1 mouse cellular context compared by ENCODE assay signal in the genomic region with DNA sequence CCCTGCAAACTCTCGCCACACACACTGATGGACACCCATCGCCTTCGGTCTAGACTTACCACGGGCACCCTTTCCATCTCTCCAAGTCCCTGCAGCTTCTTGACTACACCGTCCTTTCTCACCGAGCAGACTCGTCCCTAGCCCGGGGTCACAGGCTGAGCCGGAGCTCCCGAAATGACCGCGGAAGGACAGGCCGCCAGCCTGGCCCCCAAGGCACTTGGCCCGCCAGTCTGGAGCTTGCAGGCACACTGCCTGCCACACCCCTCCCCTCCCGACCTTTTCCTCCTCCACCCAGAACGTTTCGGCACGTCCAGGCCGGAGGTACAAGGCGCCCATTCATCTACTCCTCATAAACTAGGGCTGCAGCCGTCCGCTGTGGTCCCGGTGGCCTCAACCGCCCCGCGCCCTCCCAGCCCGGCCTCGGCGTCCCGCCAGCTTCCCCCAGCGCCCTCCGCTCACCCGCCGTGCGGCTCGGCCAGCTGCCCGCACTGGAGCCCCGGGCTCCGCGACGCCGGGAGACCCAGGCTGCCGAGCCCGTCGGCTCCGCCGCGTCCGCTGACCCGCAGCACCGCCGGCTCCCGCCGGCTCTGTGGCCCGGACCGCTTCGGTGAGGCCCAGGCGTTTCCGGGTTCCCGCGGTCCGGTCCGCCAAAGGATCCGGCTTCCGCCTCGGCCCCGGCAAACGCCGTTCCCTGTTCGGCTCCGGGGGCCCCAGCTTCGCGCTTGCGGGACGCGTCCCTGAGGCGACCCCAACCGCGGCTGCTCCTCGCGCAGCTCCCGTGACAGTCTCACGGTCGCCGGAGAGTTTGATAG.
TF ChIP-seq lines count a peak whose summit lies in the region.

No protein-coding gene starts in this region.

TF ChIP-seq in CH12.LX, 34 proteins besides CTCF, POLR2A, EP300 and RAD21 (continued from another document):
- TF ChIP-seq ZC3H11A (IDR thresholded peaks at IDR 0.05; ENCODE audit: low read depth, low read length): no peak
- 0 out of 2 replicates have a peak, but pooled peaks have one; percentile 7 for TF ChIP-seq ETS1 (conservative IDR thresholded peaks at IDR 0.05; ENCODE audit: low read depth, low read length)
- peak; percentile 77 for TF ChIP-seq MXI1 (IDR thresholded peaks at IDR 0.05; ENCODE audit: low read depth, low read length)
- no peak for TF ChIP-seq MAX (IDR thresholded peaks at IDR 0.05; ENCODE audit: low read length)
- peak; percentile 76; the same call in 1 of the 2 replicates for TF ChIP-seq KAT2A (IDR thresholded peaks at IDR 0.05; ENCODE audit: insufficient replicate concordance, low read length)
- TF ChIP-seq POLR2AphosphoS2 (IDR thresholded peaks at IDR 0.05; ENCODE audit: low read depth, low read length): no peak
- no peak for TF ChIP-seq USF2 (conservative IDR thresholded peaks at IDR 0.05; ENCODE audit: low read depth, low read length)
- no peak for TF ChIP-seq MAFK (IDR thresholded peaks at IDR 0.05; ENCODE audit: insufficient replicate concordance, low read length)
- TF ChIP-seq HCFC1 (IDR thresholded peaks at IDR 0.05; ENCODE audit: low read depth, low read length): peak; percentile 88
- no peak for TF ChIP-seq E2F4 (IDR thresholded peaks at IDR 0.05; ENCODE audit: insufficient replicate concordance, low read depth, low read length)
- no peak for TF ChIP-seq RCOR1 (conservative IDR thresholded peaks at IDR 0.05; ENCODE audit: low read depth, low read length)
- TF ChIP-seq CHD2 (IDR thresholded peaks at IDR 0.05; ENCODE audit: low read length): no peak
- TF ChIP-seq ELF1 (IDR thresholded peaks at IDR 0.05; ENCODE audit: low read depth, low read length): peak; percentile 97
- no peak for TF ChIP-seq ZKSCAN1 (IDR thresholded peaks at IDR 0.05; ENCODE audit: borderline replicate concordance, low read depth, low read length)
- TF ChIP-seq JUN (IDR thresholded peaks at IDR 0.05; ENCODE audit: insufficient read depth, low read depth, low read length): no peak
- no peak for TF ChIP-seq PAX5 (IDR thresholded peaks at IDR 0.05; ENCODE audit: low read length)
- no peak for TF ChIP-seq ZNF384 (IDR thresholded peaks at IDR 0.05; ENCODE audit: low read depth, low read length)
- no peak for TF ChIP-seq JUND (conservative IDR thresholded peaks at IDR 0.05; ENCODE audit: low read depth, low read length)
- TF ChIP-seq NELFE (IDR thresholded peaks at IDR 0.05; ENCODE audit: low read depth, low read length): peak; percentile 78
- peak; percentile 43; the same call in 1 of the 2 replicates for TF ChIP-seq BHLHE40 (IDR thresholded peaks at IDR 0.05; ENCODE audit: low read depth, low read length)
- TF ChIP-seq MEF2A (IDR thresholded peaks at IDR 0.05; ENCODE audit: borderline replicate concordance, low read depth, low read length): peak; percentile 63; the same call in 1 of the 2 replicates
- TF ChIP-seq IRF4 (IDR thresholded peaks at IDR 0.05; ENCODE audit: low read depth, low read length): peak; percentile 64
- peak; percentile 61 for TF ChIP-seq NRF1 (IDR thresholded peaks at IDR 0.05; ENCODE audit: low read depth, low read length)
- 0 out of 2 replicates have a peak, but pooled peaks have one; percentile 4 for TF ChIP-seq SMC3 (IDR thresholded peaks at IDR 0.05; ENCODE audit: low read depth, low read length)
- TF ChIP-seq UBTF (IDR thresholded peaks at IDR 0.05; ENCODE audit: low read depth, low read length): peak; percentile 93
- peak; percentile 93 for TF ChIP-seq TCF12 (IDR thresholded peaks at IDR 0.05; ENCODE audit: low read depth, low read length)
- TF ChIP-seq USF1 (IDR thresholded peaks at IDR 0.05; ENCODE audit: low read depth, low read length): no peak
- TF ChIP-seq GABPA (IDR thresholded peaks at IDR 0.05; ENCODE audit: insufficient replicate concordance, low read depth, low read length): no peak; the same call in 1 of the 2 replicates
- TF ChIP-seq TBP (conservative IDR thresholded peaks at IDR 0.05; ENCODE audit: low read depth, low read length): 0 out of 2 replicates have a peak, but pooled peaks have one; percentile 19
- peak; percentile 37; the same call in 1 of the 2 replicates for TF ChIP-seq MAZ (IDR thresholded peaks at IDR 0.05; ENCODE audit: low read depth, low read length)
- no peak for TF ChIP-seq ZMIZ1 (IDR thresholded peaks at IDR 0.05; ENCODE audit: low read depth, low read length)
- peak; percentile 90 for TF ChIP-seq SIN3A (IDR thresholded peaks at IDR 0.05; ENCODE audit: low read length)
- no peak for TF ChIP-seq MYC (IDR thresholded peaks at IDR 0.05; ENCODE audit: low read depth, low read length)
